Mouse (Mus musculus) left cerebral cortex, postnatal 14 days (tissue): ENCODE measurements at regions not wholly inside any gene's neighbourhood (a gene's known extent, or its start where the extent isn't known, plus 50 kb on each side); places are given as distances from the start of the nearest gene placed in this dataset.

Source experiments
- DNase-seq, 2 experiments: peaks; one replicate each; pipeline ENCODE4 v3.0.0; 2021 to 2022; ENCODE audit warnings: low spot score in 2 of 2, mixed read lengths in 1 of 2
- intact Hi-C: fragments of 180-260 bp; cut with DNase I; formaldehyde crosslinking; loops from one replicate; pipeline ENCODE4 v1.15.1; 2025

GRCm38 (mm10) chrX:10770575-10770974 lies 55.8 kb downstream of the Mid1ip1 start:
- DNase-seq, result no peak
- intact Hi-C loops, result no loop called here

GRCm38 (mm10) chrX:10775714-10776515 lies 61.1 kb downstream of the Mid1ip1 start:
- DNase-seq, result peak; percentile 9 to 14
- intact Hi-C loops, result no loop called here

- intact Hi-C loops, result no loop called here
- no peak for DNase-seq
Measured at GRCm38 (mm10) chrX:10776516-10776818, 61.7 kb downstream of the Mid1ip1 start.

- intact Hi-C loops, result no loop called here
- DNase-seq, result no peak
Measured at GRCm38 (mm10) chrX:10778014-10778413, 63.2 kb downstream of the Mid1ip1 start.

GRCm38 (mm10) chrX:10786359-10786758 lies 71.5 kb downstream of the Mid1ip1 start:
- intact Hi-C loops, result no loop called here
- DNase-seq, result no peak

GRCm38 (mm10) chrX:10787057-10787456 lies 72.2 kb downstream of the Mid1ip1 start:
- intact Hi-C loops, result no loop called here

GRCm38 (mm10) chrX:10820313-10820920 lies 105.6 kb downstream of the Mid1ip1 start:
- DNase-seq, result peak; percentile 6 to 22

More at GRCm38 (mm10) chrX:10787057-10787456, 72.2 kb downstream of the Mid1ip1 start:
- no peak for DNase-seq

GRCm38 (mm10) chrX:10833681-10834080 lies 118.9 kb downstream of the Mid1ip1 start:
- DNase-seq, result no peak
- intact Hi-C loops, result no loop called here

More at GRCm38 (mm10) chrX:10820313-10820920, 105.6 kb downstream of the Mid1ip1 start:
- intact Hi-C loops, result no loop called here

GRCm38 (mm10) chrX:10857089-10857488 lies 142.3 kb downstream of the Mid1ip1 start:
- DNase-seq, result no peak
- intact Hi-C loops, result no loop called here

- no peak for DNase-seq
- intact Hi-C loops, result no loop called here
Measured at GRCm38 (mm10) chrX:10857668-10858067, 142.9 kb downstream of the Mid1ip1 start.

GRCm38 (mm10) chrX:10871613-10872012 lies 156.8 kb downstream of the Mid1ip1 start:
- intact Hi-C loops, result no loop called here
- no peak for DNase-seq

GRCm38 (mm10) chrX:10877856-10878255 lies 163.0 kb downstream of the Mid1ip1 start:
- DNase-seq, result no peak
- intact Hi-C loops, result no loop called here

- intact Hi-C loops, result no loop called here
- DNase-seq, result no peak
Measured at GRCm38 (mm10) chrX:10878922-10879321, 164.1 kb downstream of the Mid1ip1 start.

- intact Hi-C loops, result no loop called here
- DNase-seq, result peak; percentile 2 to 3
Measured at GRCm38 (mm10) chrX:10883729-10884464, 169.1 kb downstream of the Mid1ip1 start.

- intact Hi-C loops, result no loop called here
- no peak for DNase-seq
Measured at GRCm38 (mm10) chrX:10892815-10893214, 178.0 kb downstream of the Mid1ip1 start.

GRCm38 (mm10) chrX:10896193-10896955 lies 181.6 kb downstream of the Mid1ip1 start:
- no peak for DNase-seq
- intact Hi-C loops, result no loop called here

- no peak for DNase-seq
- intact Hi-C loops, result no loop called here
Measured at GRCm38 (mm10) chrX:10902686-10903085, 187.9 kb downstream of the Mid1ip1 start.

GRCm38 (mm10) chrX:10904072-10904471 lies 189.3 kb downstream of the Mid1ip1 start:
- DNase-seq, result no peak
- intact Hi-C loops, result no loop called here

GRCm38 (mm10) chrX:10904889-10905288 lies 190.1 kb downstream of the Mid1ip1 start:
- DNase-seq, result no peak
- intact Hi-C loops, result no loop called here
